Mouse (Mus musculus): Measurements from ENCODE around the gene Rabgap1l.

DNA sequence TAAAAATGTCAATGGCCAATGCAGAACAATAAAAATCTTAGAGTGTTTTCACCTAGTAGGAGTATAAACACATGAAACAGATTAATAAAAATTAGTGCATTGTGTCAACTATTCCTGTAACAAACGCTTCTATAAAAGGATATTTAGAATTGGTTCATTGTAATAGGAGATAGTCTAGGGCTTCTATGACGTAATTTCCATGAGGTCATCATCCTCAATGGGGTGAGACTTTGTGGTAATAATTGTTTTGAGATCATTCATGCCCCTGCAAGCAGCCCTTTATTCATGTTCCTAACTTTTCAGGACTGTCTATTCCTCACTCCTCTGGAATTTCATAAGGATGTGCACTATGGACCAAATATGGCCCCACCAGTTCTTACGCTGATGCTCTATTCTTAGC is 495.3 kb downstream of the Rabgap1l start:
- TF ChIP-seq CTCF (IDR thresholded peaks at IDR 0.05; ENCODE audit: extremely low read depth, insufficient read depth, low read length) (no peak), POLR2A (IDR thresholded peaks at IDR 0.05; ENCODE audit: extremely low read depth, insufficient read depth, low read length) (no peak)

All from cortical plate, adult 2 months (tissue).